Mouse (Mus musculus) kidney, adult 8-10 months (tissue): ENCODE data around the gene Nfu1.
"Not testable (repeated sequence)": the region's sequence is repeated elsewhere in the genome, so short reads cannot be mapped to it uniquely, and the experiment has no call there.

Experiments
- DNase-seq, 2 experiments: peaks; one replicate each; pipeline ENCODE4 v3.0.0; 2022

The Nfu1 gene

DNA sequence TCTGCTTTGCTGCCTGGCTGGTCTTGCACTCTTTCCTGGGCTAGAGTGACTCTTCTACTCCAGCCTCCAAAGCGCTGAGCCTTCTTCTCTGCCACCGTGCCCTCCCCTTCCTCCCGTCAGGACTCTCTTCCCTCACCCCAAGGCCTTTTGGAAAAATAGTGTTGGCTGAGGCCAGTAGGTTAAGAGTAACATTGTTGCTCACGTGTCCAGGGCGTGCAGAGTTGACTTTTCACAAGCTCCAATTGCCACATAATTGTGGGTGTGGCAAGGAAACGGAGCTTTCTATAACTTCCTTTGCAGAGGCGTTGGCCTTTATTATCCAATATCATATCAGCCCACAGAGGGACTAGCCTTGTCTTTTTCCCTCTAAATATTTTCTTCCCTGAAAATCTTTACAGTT lies 17.9 kb downstream of the Nfu1 start:
- DNase-seq, result no peak

DNA sequence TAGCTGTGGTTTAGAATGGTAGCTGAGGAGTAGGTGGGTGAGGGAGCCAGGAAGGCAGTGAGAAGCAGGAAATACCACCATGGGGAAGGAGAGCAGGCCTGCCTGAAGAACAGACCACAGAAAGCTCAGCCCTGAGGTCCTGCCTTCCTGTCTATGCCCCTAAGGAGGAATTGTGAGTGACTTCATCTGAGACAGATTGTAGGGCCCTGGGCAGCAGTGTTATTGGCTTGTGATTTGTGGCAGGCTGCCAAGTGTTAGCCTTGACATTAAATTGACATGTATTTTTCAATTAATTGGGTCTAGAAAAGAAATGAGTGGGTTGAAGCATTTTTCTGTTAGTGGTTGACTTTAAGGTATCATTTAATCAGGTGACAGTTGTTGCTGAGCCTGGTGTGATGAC lies 19.8 kb downstream of the Nfu1 start:
- no peak for DNase-seq

- peak; percentile 72 to 82 for DNase-seq
Observed at GRCm38 (mm10) chr6:87031310-87031709, 22.3 kb downstream of the Nfu1 start.

GRCm38 (mm10) chr6:87032401-87032800 lies 23.4 kb downstream of the Nfu1 start:
- peak in 1 of 2 experiments; percentile 16 for DNase-seq

- DNase-seq, result no peak
Observed at GRCm38 (mm10) chr6:87034395-87034794, 25.4 kb downstream of the Nfu1 start.

GRCm38 (mm10) chr6:87037826-87038620 lies 29.0 kb downstream of the Nfu1 start:
- DNase-seq, result peak in 1 of 2 experiments; percentile 21

DNA sequence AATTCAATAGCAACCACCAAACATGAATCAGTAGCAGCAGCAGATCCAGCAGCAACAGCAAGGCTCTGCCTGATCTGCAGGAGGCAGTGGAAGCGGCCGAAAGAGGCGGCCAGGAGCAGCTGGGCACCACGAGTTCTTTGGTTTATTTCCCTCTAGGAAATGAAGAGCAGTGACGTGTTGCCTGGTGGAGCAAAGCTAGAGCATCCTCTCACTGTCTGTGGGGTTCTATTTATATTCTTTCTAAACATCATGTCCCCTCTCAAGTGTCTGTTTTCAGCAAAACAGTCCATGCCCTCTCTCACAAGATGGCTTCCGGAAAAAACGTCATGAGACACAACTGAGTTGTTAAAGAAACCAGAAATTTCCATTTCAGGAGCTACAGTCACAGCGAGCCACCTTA lies 30.1 kb downstream of the Nfu1 start:
- no peak for DNase-seq

GRCm38 (mm10) chr6:87040971-87041370 lies 31.9 kb downstream of the Nfu1 start:
- no peak for DNase-seq

- no peak for DNase-seq
Observed at GRCm38 (mm10) chr6:87041431-87041830, 32.4 kb downstream of the Nfu1 start.

GRCm38 (mm10) chr6:87042004-87042336 lies 32.9 kb downstream of the Nfu1 start:
- no peak for DNase-seq

DNA sequence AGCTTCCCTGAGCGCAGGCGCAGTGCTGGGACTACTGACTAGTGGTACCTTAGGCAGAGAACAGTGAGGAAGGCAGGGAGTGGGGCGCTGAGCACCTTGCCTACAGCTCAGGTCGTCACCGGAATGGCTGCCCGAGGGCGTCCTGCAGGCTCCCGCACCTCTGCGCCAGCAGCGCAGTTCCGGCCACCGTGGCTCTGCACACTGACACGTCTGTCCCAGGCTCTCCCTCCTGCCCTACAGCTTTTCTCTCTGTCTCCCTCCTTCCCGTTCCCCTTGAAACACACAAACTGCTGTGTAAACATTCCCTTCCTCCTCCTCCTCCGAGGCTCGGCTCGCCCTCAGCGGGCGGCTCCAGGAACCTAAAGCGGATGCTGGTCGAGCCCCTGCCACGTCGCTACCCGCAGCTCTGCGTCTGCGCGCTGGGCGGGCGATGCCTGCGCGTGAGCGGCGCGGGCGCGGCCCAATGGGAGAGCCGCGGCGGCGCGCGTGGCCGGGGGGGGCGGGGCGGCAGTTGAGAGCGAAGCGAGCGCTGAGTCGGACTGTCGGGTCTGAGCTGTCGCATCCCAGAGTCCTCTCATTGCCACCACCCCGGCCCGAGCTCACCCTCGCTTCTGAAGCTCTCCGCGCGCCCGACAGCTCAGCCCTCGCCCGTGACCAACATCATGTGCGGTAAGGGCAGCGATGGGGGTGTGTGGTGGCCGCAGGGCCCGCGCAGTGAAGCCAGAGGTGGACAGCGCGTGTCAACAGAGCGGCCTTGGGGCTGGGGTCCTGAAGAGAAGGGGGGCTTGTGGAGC lies 33.5 kb downstream of the Nfu1 start, which contains the start of gene Gfpt1:
Gfpt1 (plus strand) TSS at position 510 of the 794 bp plus-strand sequence.
- peak; percentile 92 to 93 for DNase-seq

DNA sequence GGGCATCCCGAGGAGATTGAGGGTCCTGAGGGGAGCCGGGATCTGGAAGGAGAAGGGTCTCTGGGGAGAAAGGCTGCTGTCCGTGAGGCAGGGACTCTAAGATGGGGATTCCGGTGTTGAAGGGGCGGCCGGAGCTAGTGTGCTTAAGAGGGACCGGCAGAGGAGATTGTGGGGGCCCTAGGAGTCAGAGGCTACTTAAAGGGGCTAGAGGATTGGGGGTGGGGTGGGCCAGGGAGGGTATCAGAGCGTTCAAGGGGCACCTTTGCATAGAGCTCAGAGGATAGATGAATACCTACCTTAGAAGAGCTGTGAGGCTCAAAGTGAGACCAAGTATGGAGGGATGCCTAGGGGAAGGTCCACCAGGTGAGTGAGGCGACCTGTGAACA lies 34.1 kb downstream of the Nfu1 start:
- no peak for DNase-seq

GRCm38 (mm10) chr6:87044895-87045294 lies 35.9 kb downstream of the Nfu1 start:
- no peak for DNase-seq

DNA sequence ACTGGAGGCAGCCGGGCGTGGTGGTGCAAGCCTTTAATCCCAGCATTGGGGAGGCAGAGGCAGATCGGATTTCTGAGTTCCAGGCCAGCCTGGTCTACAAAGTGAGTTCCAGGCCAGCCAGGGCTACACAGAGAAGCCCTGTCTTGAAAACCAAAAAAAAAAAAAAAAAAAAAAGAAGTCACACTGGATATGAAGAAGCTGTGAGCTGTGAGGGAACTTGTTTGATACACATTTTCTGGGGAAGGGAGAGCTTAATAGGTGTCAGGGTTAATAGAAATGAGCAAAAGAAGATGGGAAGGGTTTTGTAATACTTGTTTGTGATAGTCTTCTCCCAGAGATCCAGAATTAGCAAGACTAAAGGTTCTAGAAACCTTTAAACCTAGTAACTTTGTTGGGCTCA lies 36.5 kb downstream of the Nfu1 start:
- DNase-seq, result no peak

DNA sequence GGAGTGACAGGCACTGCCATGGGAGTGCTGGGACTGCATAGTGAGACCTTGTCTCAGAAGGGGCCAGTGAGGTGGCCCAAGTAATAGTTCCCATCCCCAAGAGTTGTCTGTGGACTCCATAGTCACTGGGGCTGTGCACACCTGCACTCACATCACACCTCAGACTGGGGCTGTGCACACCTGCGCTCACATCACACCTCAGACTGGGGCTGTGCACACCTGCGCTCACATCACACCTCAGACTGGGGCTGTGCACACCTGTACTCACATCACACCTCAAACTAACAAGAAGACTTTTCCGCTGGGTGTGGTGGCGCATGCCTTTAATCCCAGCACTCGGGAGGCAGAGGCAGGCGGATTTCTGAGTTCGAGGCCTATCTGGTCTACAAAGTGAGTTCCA lies 39.7 kb downstream of the Nfu1 start:
- DNase-seq, result not testable (repeated sequence)

GRCm38 (mm10) chr6:87051886-87052425 lies 42.9 kb downstream of the Nfu1 start:
- no peak for DNase-seq

- no peak for DNase-seq
Observed at GRCm38 (mm10) chr6:87054193-87054592, 45.2 kb downstream of the Nfu1 start.

DNA sequence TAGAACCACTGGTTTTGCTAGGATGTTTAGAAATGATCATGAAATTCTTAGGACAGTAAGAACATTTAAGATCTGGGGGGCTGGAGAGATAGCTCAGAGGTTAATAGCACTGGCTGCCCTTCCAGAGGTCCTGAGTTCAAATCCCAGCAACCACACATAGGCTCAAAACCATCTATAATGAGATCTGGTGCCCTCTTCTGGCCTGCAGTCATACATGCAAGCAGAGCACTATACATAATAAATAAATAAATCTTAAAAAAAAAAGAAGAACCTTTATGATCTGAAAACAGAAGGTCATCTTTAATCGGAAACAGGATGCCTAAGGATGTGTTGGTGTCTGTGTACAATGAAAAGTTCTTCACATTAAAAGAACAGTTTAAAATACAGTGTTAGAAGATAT lies 50.7 kb downstream of the Nfu1 start:
- DNase-seq, result no peak

GRCm38 (mm10) chr6:87063586-87063985 lies 54.5 kb downstream of the Nfu1 start:
- no peak for DNase-seq

DNA sequence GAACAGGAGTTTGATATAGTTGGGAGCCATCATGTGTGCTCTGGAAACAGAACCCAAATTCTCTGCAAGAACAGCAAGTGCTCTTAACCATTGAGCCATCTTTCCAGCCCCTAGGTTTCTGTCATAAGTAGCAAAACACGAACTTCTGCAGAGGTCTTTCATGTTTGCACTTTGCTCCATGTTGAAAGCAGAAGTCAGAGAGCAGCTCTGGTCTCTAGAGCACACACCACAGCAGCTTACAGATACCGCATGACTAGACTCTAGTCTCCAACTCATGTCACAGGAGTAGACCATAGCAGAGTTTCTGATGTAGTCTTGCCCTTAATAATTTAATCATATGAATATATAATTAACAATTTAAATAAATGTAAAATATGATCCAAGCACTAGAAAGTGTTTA lies 59.2 kb downstream of the Nfu1 start:
- no peak for DNase-seq

DNA sequence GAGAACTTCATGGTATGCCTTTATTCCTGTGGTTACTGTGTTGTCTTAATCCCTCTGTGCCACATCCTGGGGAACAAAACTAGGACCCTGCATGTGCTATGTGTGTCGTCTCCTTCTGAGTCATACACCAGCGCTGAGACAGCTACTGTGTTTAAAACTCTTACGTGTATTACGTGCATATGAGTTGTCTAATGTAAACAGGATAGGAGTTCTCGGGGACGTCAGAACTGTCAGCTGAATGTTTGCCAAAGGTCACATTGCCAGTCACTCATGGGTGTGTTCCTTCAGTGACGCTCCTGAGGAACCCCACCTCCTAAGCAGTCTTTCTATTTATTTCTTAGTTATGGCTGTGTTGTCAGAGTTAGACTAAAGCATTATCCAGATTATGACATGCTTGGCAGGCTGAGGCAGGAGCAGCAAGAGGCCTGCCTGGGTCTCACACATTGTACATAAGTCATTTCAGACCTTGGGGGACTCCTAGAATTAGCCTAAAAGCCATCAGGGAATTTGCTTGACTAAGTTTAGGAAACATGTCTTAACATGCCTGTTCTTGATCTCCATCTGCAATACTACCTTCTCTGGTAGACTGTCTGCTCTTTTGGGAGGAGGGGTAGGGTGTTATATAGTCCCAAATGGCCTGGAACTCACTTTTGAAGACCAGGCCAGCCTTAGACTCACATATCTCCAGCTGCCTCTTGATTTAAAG lies 60.3 kb downstream of the Nfu1 start:
- DNase-seq, result no peak

DNA sequence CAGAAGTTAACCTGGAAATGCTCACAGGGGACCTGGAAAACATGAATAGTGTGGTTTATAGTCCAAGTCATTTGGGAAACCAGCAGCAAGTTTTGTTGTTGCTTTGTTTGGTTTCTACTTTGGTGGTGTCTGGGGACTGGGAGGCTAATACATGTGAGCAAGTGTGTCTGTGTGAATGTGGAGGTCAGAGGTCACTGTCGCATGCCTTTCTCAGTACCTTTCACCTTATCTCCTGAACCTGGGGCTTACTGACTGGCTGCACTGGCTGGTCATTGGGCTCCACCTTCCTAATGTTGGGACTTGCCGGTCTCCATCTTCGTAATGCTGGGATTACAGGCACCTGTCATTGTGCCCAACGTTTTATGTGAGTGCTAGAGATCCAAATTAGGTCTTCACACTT lies 61.6 kb downstream of the Nfu1 start:
- DNase-seq, result no peak

DNA sequence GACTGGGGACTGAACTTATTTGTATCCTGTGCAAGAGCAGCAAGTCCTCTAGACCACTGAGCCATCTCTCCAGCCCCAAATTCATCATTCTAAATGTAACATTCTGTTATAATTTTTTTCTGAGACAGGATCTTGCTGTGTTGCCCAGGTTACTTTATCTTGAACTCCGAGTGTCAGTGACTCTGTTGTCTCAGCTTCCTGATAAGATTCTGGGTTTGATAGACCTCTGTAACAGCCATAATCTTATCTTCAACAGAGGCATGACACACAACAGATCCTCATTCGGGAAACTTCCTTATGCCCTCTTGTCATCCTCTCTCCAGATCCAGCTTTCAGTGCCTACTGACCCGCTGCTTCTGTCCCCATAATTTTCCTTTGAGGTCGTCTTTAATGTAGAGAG lies 63.7 kb downstream of the Nfu1 start:
- DNase-seq, result no peak
